Mouse (Mus musculus) lung, postnatal 0 days (tissue): ENCODE data around the gene Ppwd1. TPM values are rescaled to one million over a fixed set of nuclear protein-coding genes. Genes with fewer than 3 reads are reported as not detected.
"Not testable (repeated sequence)": the region's sequence is repeated elsewhere in the genome, so short reads cannot be mapped to it uniquely, and the experiment has no call there.

Experiments used
- ATAC-seq: fragments of 200-750 bp; cut with Nextera tagmentation; 2 replicates; pipeline ENCODE4 v1.8.0; 2017; ENCODE audit warnings: moderate library complexity
- DNase-seq: peaks from one replicate; pipeline ENCODE4 v3.0.0-alpha.2; 2016; ENCODE audit warnings: low spot score
- H3K27ac ChIP-seq: fragments of 300-500 bp; sonication (generic); 2 replicates; pipeline ENCODE4 v1.5.1; 2014; ENCODE audit warnings: antibody characterized with exemption, mild to moderate bottlenecking, low read length, mixed read lengths
- H3K27me3 ChIP-seq: fragments of 300-500 bp; sonication (generic); replicated peaks from 2 replicates; pipeline ENCODE4 v1.6.1; 2014; ENCODE audit warnings: low read length, mixed read lengths; ENCODE audit not compliant: insufficient read depth
- H3K36me3 ChIP-seq: fragments of 300-500 bp; sonication (generic); 2 replicates; pipeline ENCODE4 v1.6.1; 2014; ENCODE audit warnings: low read length, mixed read lengths; ENCODE audit not compliant: insufficient read depth
- H3K4me1 ChIP-seq: fragments of 300-500 bp; sonication (generic); 2 replicates; pipeline ENCODE4 v1.6.1; 2014; ENCODE audit warnings: antibody characterized with exemption, low read depth, low read length, mixed read lengths; ENCODE audit not compliant: insufficient read depth
- H3K4me2 ChIP-seq: fragments of 300-500 bp; sonication (generic); replicated peaks from 2 replicates; pipeline ENCODE4 v1.6.1; 2014; ENCODE audit warnings: low read depth, mild to moderate bottlenecking, low read length, moderate library complexity, mixed read lengths
- H3K4me3 ChIP-seq: fragments of 300-500 bp; sonication (generic); 2 replicates; pipeline ENCODE4 v1.5.1; 2014; ENCODE audit warnings: low read depth, low read length
- H3K9ac ChIP-seq: fragments of 300-500 bp; sonication (generic); replicated peaks from 2 replicates; pipeline ENCODE4 v1.6.1; 2014; ENCODE audit warnings: low read depth, mild to moderate bottlenecking
- H3K9me3 ChIP-seq: fragments of 300-500 bp; sonication (generic); 2 replicates; pipeline ENCODE4 v1.6.1; 2016; ENCODE audit warnings: low read length, mixed read lengths
- CTCF ChIP-seq: IDR thresholded peaks from 2 replicates; pipeline ENCODE4 v1.5.1; 2016; ENCODE audit warnings: antibody characterized with exemption, mild to moderate bottlenecking
- EP300 ChIP-seq: IDR thresholded peaks from 2 replicates; pipeline ENCODE4 v1.6.1; 2016; ENCODE audit warnings: antibody characterized with exemption, mild to moderate bottlenecking, control low read depth
- WGBS: fragments of 180-500 bp; shearing (Covaris S2); extraction: QIAGEN DNeasy Blood & Tissue Kit; methylation state at CpG from one replicate; pipeline ENCODE4 v1.1.7; 2014; 5-methylcytosine and 5-hydroxymethylcytosine counted together
- polyA plus RNA-seq: library from polyadenylated mRNA; unstranded; fragments of >200 nt; fragmentation: Nextera tagmentation; extraction: Ambion mirVana; gene quantifications from 2 replicates; pipeline ENCODE4 v1.2.1, GENCODE M21; 2015

Gene Ppwd1
- 8.3 and 8.7 TPM in 2 replicates for polyA plus RNA-seq

GRCm38 (mm10) chr13:104228384-104229066, at the start of gene Ppwd1, which contains the start of gene Cenpk:
Ppwd1 (minus strand) TSS chr13:104228843.
Cenpk (plus strand) TSS chr13:104228611.
- WGBS, result 2% methylated on average over 55 of the region's 55 CpGs
- Histone ChIP-seq H3K27ac (peak within 1 kb of the TSS; percentile 95), H3K4me1 (peaks cover 10% of the 10 kb centered on the region; the same call in 1 of the 2 replicates), H3K36me3 (no peaks in the 10 kb centered on the region), H3K27me3 (no peaks in the 10 kb centered on the region), H3K4me2 (peak within 1 kb of the TSS; percentile 79), H3K9me3 (no peaks in the 10 kb centered on the region), H3K4me3 (peak within 1 kb of the TSS; percentile 91), H3K9ac (peak within 1 kb of the TSS; percentile 79)
- ATAC-seq, result peak; percentile 100
- TF ChIP-seq EP300 (no peak; the same call in 1 of the 2 replicates), CTCF (no peak)
- peak; percentile 96 for DNase-seq

- WGBS, result 87% methylated on average over 3 of the region's 3 CpGs
- no peak overlapping the region for H3K4me3 ChIP-seq
- no peak overlapping the region for H3K9ac ChIP-seq
- no peak overlapping the region for H3K27ac ChIP-seq
- no peak overlapping the region for H3K4me2 ChIP-seq
- no peaks in the 10 kb centered on the region for H3K36me3 ChIP-seq
- DNase-seq (no peak), ATAC-seq (no peak)
- TF ChIP-seq EP300 (no peak), CTCF (no peak)
- H3K9me3 ChIP-seq, result no peaks in the 10 kb centered on the region
- no peaks in the 10 kb centered on the region for H3K4me1 ChIP-seq
- no peaks in the 10 kb centered on the region for H3K27me3 ChIP-seq
These were observed 30.4 kb upstream of the Ppwd1 start for GRCm38 (mm10) chr13:104258997-104259396.

- Histone ChIP-seq H3K4me2 (peak overlapping the region; percentile 79), H3K9me3 (no peaks in the 10 kb centered on the region), H3K4me1 (peaks cover 10% of the 10 kb centered on the region; the same call in 1 of the 2 replicates), H3K9ac (no peak overlapping the region), H3K27me3 (no peaks in the 10 kb centered on the region), H3K27ac (no peak overlapping the region), H3K36me3 (no peaks in the 10 kb centered on the region), H3K4me3 (peak overlapping the region; percentile 91)
- DNase-seq (no peak), ATAC-seq (no peak)
- 4% methylated on average over 15 of the region's 15 CpGs for WGBS
- TF ChIP-seq EP300 (no peak), CTCF (no peak)
These were observed 538 bp upstream of the Ppwd1 start for GRCm38 (mm10) chr13:104229181-104229580.

- WGBS, result 16% methylated on average over 3 of the region's 3 CpGs
- no peaks in the 10 kb centered on the region for H3K27me3 ChIP-seq
- no peaks in the 10 kb centered on the region for H3K36me3 ChIP-seq
- H3K4me3 ChIP-seq, result peak overlapping the region; percentile 91; the same call in 1 of the 2 replicates
- H3K9ac ChIP-seq, result no peak overlapping the region; the same call in 1 of the 2 replicates
- no peak overlapping the region for H3K27ac ChIP-seq
- peak; percentile 5 for DNase-seq
- no peak for TF ChIP-seq EP300
- no peak for TF ChIP-seq CTCF
- H3K4me2 ChIP-seq, result peak overlapping the region; percentile 79
- peaks cover 10% of the 10 kb centered on the region; the same call in 1 of the 2 replicates for H3K4me1 ChIP-seq
- no peaks in the 10 kb centered on the region for H3K9me3 ChIP-seq
- ATAC-seq, result no peak
These were observed 1.2 kb downstream of the Ppwd1 start for GRCm38 (mm10) chr13:104227478-104227877.

- Histone ChIP-seq H3K9me3 (no peaks in the 10 kb centered on the region), H3K27ac (no peak overlapping the region), H3K4me1 (no peaks in the 10 kb centered on the region), H3K4me2 (no peak overlapping the region), H3K4me3 (no peak overlapping the region), H3K36me3 (peaks cover 7% of the 10 kb centered on the region; the same call in 1 of the 2 replicates), H3K27me3 (no peaks in the 10 kb centered on the region), H3K9ac (no peak overlapping the region)
- TF ChIP-seq EP300 (no peak), CTCF (peak; percentile 24; the same call in 1 of the 2 replicates)
- 56% methylated on average over 1 of the region's 1 CpGs for WGBS
- peak; percentile 15 for DNase-seq
- no peak for ATAC-seq
These were observed 24.3 kb downstream of the Ppwd1 start for GRCm38 (mm10) chr13:104204313-104204712.

GRCm38 (mm10) chr13:104195891-104196290, 32.8 kb downstream of the Ppwd1 start:
- ATAC-seq, H3K4me3 ChIP-seq, H3K27me3 ChIP-seq, DNase-seq, H3K9ac ChIP-seq, H3K4me2 ChIP-seq, H3K9me3 ChIP-seq, H3K27ac ChIP-seq, H3K4me1 ChIP-seq: not testable (repeated sequence)
- H3K36me3 ChIP-seq, result peaks cover 12% of the 10 kb centered on the region; the same call in 1 of the 2 replicates
